ENCODE assay signal across 7 mouse cellular contexts in the genomic region with DNA sequence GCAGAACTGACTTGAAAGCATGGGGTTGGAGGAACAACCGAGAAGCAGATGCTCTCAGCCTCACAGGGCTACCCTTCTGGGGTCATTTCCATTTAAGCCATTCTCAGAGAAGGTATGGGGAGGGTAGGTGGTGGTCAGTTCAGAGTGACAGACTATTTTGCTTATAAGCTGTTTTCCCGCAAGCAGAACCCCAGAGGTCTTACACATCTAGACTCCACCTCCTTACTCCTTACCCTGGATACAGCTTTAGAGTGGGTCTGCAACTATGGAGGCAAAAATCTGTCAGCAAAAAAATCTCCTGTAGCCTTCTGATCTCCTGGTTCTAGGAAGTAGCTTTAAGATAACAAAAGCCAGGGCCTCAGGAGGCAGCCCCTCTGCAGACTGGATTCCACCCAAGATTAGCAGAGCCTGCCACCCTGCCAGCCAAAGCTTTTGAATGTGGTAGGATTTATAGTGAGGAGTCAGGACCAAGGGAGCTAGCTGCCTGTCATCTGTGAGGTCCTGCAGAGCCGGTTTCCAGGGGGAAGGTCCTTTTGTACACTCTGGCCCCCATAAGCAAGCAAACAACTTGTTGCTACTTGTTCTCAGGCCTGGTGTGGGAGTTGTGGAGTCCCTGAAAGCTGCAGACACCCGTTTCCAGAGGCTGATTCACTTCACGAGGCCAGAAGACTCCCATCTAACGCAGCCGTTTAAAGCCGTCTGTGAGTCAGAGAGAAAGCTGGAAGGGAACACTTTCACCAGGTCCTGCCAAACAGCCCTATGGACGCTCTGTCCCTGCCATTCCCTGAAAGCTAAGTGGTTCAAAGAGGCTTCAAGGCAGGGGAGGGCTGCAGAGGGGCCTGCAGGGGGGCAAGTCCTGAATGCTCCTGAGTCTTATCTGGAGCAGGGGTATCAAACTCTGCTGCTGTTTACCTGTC. TPM values are rescaled to one million over a fixed set of nuclear protein-coding genes. Genes with fewer than 3 reads are reported as not detected.
DNase-seq lines count a peak whose midpoint lies in the region; ATAC-seq lines count a peak whose summit lies in the region.

No protein-coding gene starts in this region.

- no peaks in the 10 kb centered on the region for H3K36me3 ChIP-seq in limb, embryonic 12.5 days
- no peaks in the 10 kb centered on the region for H3K36me3 ChIP-seq in neural tube, embryonic 15.5 days

- H3K9ac ChIP-seq in limb, embryonic 12.5 days (replicated peaks) = no peak overlapping the region
- no peak overlapping the region for H3K9ac ChIP-seq in neural tube, embryonic 15.5 days (replicated peaks)

- H3K27ac ChIP-seq in limb, embryonic 12.5 days = peak overlapping the region; percentile 54
- peak overlapping the region; percentile 60 for H3K27ac ChIP-seq in neural tube, embryonic 15.5 days (replicated peaks)

- peaks cover 20% of the 10 kb centered on the region for H3K4me1 ChIP-seq in limb, embryonic 12.5 days (replicated peaks)
- H3K4me1 ChIP-seq in neural tube, embryonic 15.5 days = peaks cover 2% of the 10 kb centered on the region; the same call in 1 of the 2 replicates

- peak; percentile 80 for DNase-seq in 3T3-L1 (ENCODE audit: low read depth, low spot score)
- DNase-seq in adipocyte (ENCODE audit: low spot score) = peak; percentile 68
- DNase-seq in heart, adult 8-10 months (ENCODE audit: low spot score) = peak; percentile 77
- no peak for DNase-seq in right cerebral cortex, postnatal 4 days
- DNase-seq in right cerebral cortex, postnatal 10 days (ENCODE audit: low spot score in 2 of 2) = no peak

- ATAC-seq in limb, embryonic 12.5 days (ENCODE audit: insufficient number of reproducible peaks, insufficient read depth, low FRiP score, low TSS enrichment, low read depth) = no peak
- peak; percentile 87 for ATAC-seq in neural tube, embryonic 15.5 days (ENCODE audit: low FRiP score)

- WGBS in limb, embryonic 12.5 days = 13% methylated on average over 9 of the region's 9 CpGs
- WGBS in neural tube, embryonic 15.5 days = 17% methylated on average over 9 of the region's 9 CpGs

- H3K4me3 ChIP-seq in limb, embryonic 12.5 days (replicated peaks) = no peak overlapping the region
- no peak overlapping the region for H3K4me3 ChIP-seq in neural tube, embryonic 15.5 days (replicated peaks)

- 0 out of 2 replicates have a peak overlapping the region, but pooled peaks have one; percentile 1 for H3K4me2 ChIP-seq in limb, embryonic 12.5 days
- H3K4me2 ChIP-seq in neural tube, embryonic 15.5 days = no peak overlapping the region

- H3K9me3 ChIP-seq in limb, embryonic 12.5 days = no peaks in the 10 kb centered on the region
- H3K9me3 ChIP-seq in neural tube, embryonic 15.5 days (replicated peaks) = no peaks in the 10 kb centered on the region

- H3K27me3 ChIP-seq in limb, embryonic 12.5 days = no peaks in the 10 kb centered on the region; the same call in none of the 2 replicates
- 0 out of 2 replicates have a peak, but pooled peaks cover 2% of the 10 kb centered on the region for H3K27me3 ChIP-seq in neural tube, embryonic 15.5 days (replicated peaks)

RNA-seq across cellular contexts. Expression of a gene that starts 52.1 kb away (rescaled TPM):
- 10 to 100 TPM in 2 of 4 experiments, 1 to 10 TPM in 2; 8.3 to 14.2 (median 11.6) TPM for total RNA-seq in heart, adult 8-10 months (2022)
- polyA plus RNA-seq in limb, embryonic 12.5 days (2016; fragmentation: Nextera tagmentation; extraction: Ambion mirVana) = 5.8 and 6.2 TPM in 2 replicates
- 1.6 and 3.9 TPM in 2 replicates for polyA plus RNA-seq in neural tube, embryonic 15.5 days (2015; fragmentation: Nextera tagmentation; extraction: Ambion mirVana)

Comparison
In these comparisons a context has a peak if more than half of its experiments do, and no peak if none do; other contexts are left out.
1. DNase-seq: peak in 3T3-L1 (single experiment), adipocyte (single experiment) and heart, adult 8-10 months (single experiment); none in right cerebral cortex, postnatal 4 days (single experiment) and right cerebral cortex, postnatal 10 days (0 of 2).